Mouse (Mus musculus): ENCODE measurements around the gene Pik3cd.

DNA sequence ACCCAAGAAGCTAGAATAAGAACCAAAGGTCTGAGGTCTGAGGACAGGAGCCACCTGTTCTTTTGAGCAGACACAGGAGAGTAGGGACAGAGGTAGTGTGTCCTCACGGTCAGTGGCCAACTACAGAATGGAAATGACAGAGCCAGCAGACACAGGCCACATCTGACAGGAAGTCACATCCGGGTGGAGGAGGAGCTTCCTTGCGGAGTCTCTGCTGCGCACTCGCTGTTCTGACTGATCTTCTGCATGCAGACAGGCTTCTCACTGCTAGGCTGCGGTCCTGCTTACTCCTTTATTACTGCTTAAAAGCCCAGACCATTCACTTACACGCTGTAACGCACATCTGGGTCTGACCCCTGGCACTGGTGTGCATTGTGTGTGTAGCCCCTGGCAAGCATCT, 26.4 kb upstream of the Pik3cd start:
- TF ChIP-seq CTCF (IDR thresholded peaks at IDR 0.05; ENCODE audit: borderline replicate concordance, insufficient read depth, low read length): no peak
- no peak for TF ChIP-seq POLR2A (IDR thresholded peaks at IDR 0.05; ENCODE audit: low read depth, low read length)

Data from embryonic fibroblast, embryonic 13.5 days (primary cell).